Mouse (Mus musculus) hindbrain, embryonic 13.5 days (tissue): ENCODE data around the gene Rilpl1. TPM values are rescaled to one million over a fixed set of nuclear protein-coding genes. Genes with fewer than 3 reads are reported as not detected.
"Not testable (repeated sequence)": the region's sequence is repeated elsewhere in the genome, so short reads cannot be mapped to it uniquely, and the experiment has no call there.

Source experiments
- ATAC-seq: fragments of 200-750 bp; cut with Nextera tagmentation; 2 replicates; pipeline ENCODE4 v1.8.0; 2017; ENCODE audit warnings: moderate TSS enrichment; ENCODE audit not compliant: low FRiP score
- H3K27ac ChIP-seq: fragments of 300-500 bp; sonication (generic); 2 replicates; pipeline ENCODE4 v1.5.1; 2015; ENCODE audit warnings: inconsistent platforms, mild to moderate bottlenecking, moderate library complexity
- H3K27me3 ChIP-seq: fragments of 300-500 bp; sonication (generic); 2 replicates; pipeline ENCODE4 v1.6.1; 2015; ENCODE audit warnings: mild to moderate bottlenecking, inconsistent platforms
- H3K36me3 ChIP-seq: fragments of 300-500 bp; sonication (generic); 2 replicates; pipeline ENCODE4 v1.6.1; 2015; ENCODE audit warnings: mild to moderate bottlenecking, inconsistent platforms
- H3K4me1 ChIP-seq: fragments of 300-500 bp; sonication (generic); replicated peaks from 2 replicates; pipeline ENCODE4 v1.6.1; 2015; ENCODE audit warnings: inconsistent platforms
- H3K4me2 ChIP-seq: fragments of 300-500 bp; sonication (generic); 2 replicates; pipeline ENCODE4 v1.6.1; 2015; ENCODE audit warnings: inconsistent platforms, mild to moderate bottlenecking, moderate library complexity
- H3K4me3 ChIP-seq: fragments of 300-500 bp; sonication (generic); 2 replicates; pipeline ENCODE4 v1.5.1; 2015; ENCODE audit warnings: mild to moderate bottlenecking, inconsistent platforms
- H3K9ac ChIP-seq: fragments of 300-500 bp; sonication (generic); 2 replicates; pipeline ENCODE4 v1.6.1; 2015; ENCODE audit warnings: mild to moderate bottlenecking, inconsistent platforms
- H3K9me3 ChIP-seq: fragments of 300-500 bp; sonication (generic); 2 replicates; pipeline ENCODE4 v1.6.1; 2016; ENCODE audit warnings: inconsistent platforms
- WGBS: fragments of 180-500 bp; shearing (Covaris S2); methylation state at CpG from one replicate; pipeline ENCODE4 v1.1.7; 2015; 5-methylcytosine and 5-hydroxymethylcytosine counted together
- polyA plus RNA-seq: library from polyadenylated mRNA; unstranded; fragments of >200 nt; fragmentation: Nextera tagmentation; extraction: Ambion mirVana; gene quantifications from 2 replicates; pipeline ENCODE4 v1.2.1, GENCODE M21; 2015

The Rilpl1 gene
- 11.5 and 12.1 TPM in 2 replicates for polyA plus RNA-seq

GRCm38 (mm10) chr5:124530655-124531582 lies at the start of gene Rilpl1:
Gene Rilpl1 (minus strand): TSS chr5:124531391.
- Histone ChIP-seq H3K9ac (peak within 1 kb of the TSS; percentile 80), H3K27ac (peak within 1 kb of the TSS; percentile 78), H3K9me3 (no peaks in the 10 kb centered on the region), H3K27me3 (no peaks in the 10 kb centered on the region; the same call in 1 of the 2 replicates), H3K4me3 (peak within 1 kb of the TSS; percentile 71), H3K36me3 (no peaks in the 10 kb centered on the region), H3K4me2 (peak within 1 kb of the TSS; percentile 77), H3K4me1 (peaks cover 41% of the 10 kb centered on the region)
- peak; percentile 93 for ATAC-seq
- WGBS: under 1% methylated on average over 94 of the region's 96 CpGs

DNA sequence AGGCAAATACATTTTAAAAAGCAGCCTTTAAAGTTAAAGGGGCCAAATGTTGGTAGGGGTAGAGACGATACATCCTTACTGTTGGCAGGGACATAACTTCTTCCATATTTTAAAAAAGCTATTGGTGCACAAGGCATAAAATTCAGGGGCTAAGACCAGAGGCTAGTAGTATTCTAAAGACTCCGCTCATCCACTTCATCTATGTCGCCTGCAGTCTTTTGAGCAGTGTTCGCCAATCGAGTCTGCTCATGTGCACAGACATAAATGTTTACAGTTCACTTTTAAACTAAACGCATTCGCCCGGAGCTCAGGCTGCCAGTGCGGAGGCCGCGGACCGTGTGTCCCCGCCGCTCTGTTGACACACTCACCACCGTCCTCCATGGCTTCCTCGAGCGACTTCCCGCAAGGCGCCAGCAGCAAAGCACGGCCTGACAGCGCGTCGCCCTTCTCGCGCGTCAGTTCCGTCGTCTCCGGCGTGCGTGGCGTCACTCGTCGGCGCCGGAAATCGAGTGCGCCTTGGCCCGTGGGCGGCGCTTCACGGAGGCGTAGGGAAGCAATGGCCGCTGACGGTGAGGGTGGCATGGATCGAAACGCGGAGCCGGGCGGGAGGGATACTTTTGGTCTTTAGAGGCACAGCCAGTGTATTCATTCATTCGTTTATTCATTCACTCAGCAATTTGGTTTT lies 47.6 kb upstream of the Rilpl1 start, which contains the start of the genes Eif2b1 and Gtf2h3:
Gene Eif2b1 (minus strand): TSS at position 499 of the 685 bp plus-strand sequence.
Gene Gtf2h3 (plus strand): TSS at position 508 of the 685 bp plus-strand sequence.
- H3K4me1 ChIP-seq: peaks cover 32% of the 10 kb centered on the region
- H3K4me3 ChIP-seq: peak within 1 kb of the TSS; percentile 80
- 1% methylated on average over 51 of the region's 51 CpGs for WGBS
- peaks cover 49% of the 10 kb centered on the region for H3K36me3 ChIP-seq
- ATAC-seq: peak; percentile 90
- peak within 1 kb of the TSS; percentile 80 for H3K9ac ChIP-seq
- no peaks in the 10 kb centered on the region for H3K27me3 ChIP-seq
- H3K9me3 ChIP-seq: no peaks in the 10 kb centered on the region
- H3K27ac ChIP-seq: peak within 1 kb of the TSS; percentile 67; the same call in 1 of the 2 replicates
- peak within 1 kb of the TSS; percentile 89 for H3K4me2 ChIP-seq

DNA sequence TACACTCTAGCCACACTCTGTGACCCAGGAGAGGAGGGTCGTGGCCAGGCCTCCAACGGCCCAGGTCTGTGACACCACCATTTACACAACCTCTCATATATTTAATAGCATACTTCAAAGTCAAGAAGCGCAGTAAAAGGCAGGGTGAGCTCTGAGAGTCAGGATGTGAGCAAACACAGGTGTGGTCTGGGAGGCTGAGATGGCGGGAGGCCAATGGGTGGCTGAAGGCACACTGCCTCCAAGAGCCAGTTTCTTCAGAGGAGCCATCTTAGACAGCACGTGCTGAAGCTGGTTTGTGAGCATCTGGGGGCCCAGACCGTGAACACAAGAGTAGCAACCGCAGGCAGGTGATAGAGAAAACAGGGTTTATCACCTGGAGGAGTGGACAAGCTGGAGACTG lies 44.3 kb upstream of the Rilpl1 start:
- H3K36me3 ChIP-seq: peaks cover 67% of the 10 kb centered on the region
- WGBS: 95% methylated on average over 7 of the region's 7 CpGs
- no peaks in the 10 kb centered on the region for H3K9me3 ChIP-seq
- no peaks in the 10 kb centered on the region for H3K27me3 ChIP-seq
- no peak for ATAC-seq
- H3K4me1 ChIP-seq: peaks cover 26% of the 10 kb centered on the region
- H3K9ac ChIP-seq: no peak overlapping the region
- H3K4me2 ChIP-seq: no peak overlapping the region
- no peak overlapping the region for H3K27ac ChIP-seq
- no peak overlapping the region for H3K4me3 ChIP-seq

DNA sequence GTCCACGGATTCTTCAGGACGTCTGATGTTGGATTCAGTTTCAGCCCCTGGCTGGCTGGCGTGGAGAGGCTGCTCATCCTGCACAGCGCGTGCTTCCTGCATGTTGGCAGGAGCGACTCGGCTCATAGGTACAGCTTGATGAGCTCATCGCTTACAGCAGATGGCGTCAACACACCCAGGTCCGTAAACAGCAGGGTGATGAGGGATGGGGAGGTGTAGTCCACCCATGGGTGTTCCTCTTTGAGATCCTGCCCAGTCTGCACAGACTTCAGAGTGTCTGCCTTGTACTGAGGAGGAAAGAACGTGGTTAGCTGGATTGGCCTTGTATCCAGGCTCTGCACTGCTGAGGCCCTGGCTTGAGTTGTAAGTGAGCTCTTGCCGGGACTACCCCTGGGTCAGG lies 39.9 kb upstream of the Rilpl1 start:
- WGBS: 88% methylated on average over 12 of the region's 12 CpGs
- Histone ChIP-seq H3K4me1 (no peaks in the 10 kb centered on the region), H3K27me3 (no peaks in the 10 kb centered on the region), H3K9me3 (no peaks in the 10 kb centered on the region), H3K27ac (no peak overlapping the region), H3K4me2 (no peak overlapping the region), H3K9ac (no peak overlapping the region), H3K4me3 (no peak overlapping the region), H3K36me3 (peaks cover 98% of the 10 kb centered on the region)
- ATAC-seq: no peak

DNA sequence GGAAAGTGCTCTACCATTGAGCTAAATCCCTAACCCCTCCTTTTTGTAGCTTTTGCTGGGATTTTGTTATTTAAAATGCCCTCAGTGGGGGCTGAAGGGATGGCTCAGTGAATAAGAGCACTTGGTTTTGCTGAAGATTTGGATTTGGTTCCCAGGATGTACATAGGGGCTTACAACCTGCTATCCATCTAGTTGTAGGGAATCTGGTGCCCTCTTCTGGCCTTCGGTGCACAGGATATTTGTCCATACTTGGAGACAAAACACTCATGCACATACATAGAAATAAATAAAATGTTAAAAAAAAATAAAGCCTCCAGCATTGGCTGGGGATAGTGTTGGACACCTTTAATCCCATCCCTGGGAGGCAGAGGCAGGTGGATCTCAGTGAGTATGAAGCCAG lies 24.0 kb upstream of the Rilpl1 start:
- no peak for ATAC-seq
- 85% methylated on average over 1 of the region's 1 CpGs for WGBS
- peaks cover 59% of the 10 kb centered on the region for H3K36me3 ChIP-seq
- no peak overlapping the region for H3K4me3 ChIP-seq
- no peak overlapping the region for H3K9ac ChIP-seq
- no peak overlapping the region for H3K27ac ChIP-seq
- H3K9me3 ChIP-seq: no peaks in the 10 kb centered on the region
- peaks cover 18% of the 10 kb centered on the region for H3K4me1 ChIP-seq
- H3K27me3 ChIP-seq: no peaks in the 10 kb centered on the region
- no peak overlapping the region for H3K4me2 ChIP-seq

- H3K27ac ChIP-seq: no peak overlapping the region
- H3K4me3 ChIP-seq: peak overlapping the region; percentile 93
- H3K4me2 ChIP-seq: peak overlapping the region; percentile 80
- H3K9ac ChIP-seq: peak overlapping the region; percentile 89
- peaks cover 47% of the 10 kb centered on the region for H3K36me3 ChIP-seq
- H3K9me3 ChIP-seq: no peaks in the 10 kb centered on the region
- WGBS: 83% methylated on average over 6 of the region's 6 CpGs
- no peak for ATAC-seq
- H3K4me1 ChIP-seq: peaks cover 18% of the 10 kb centered on the region
- H3K27me3 ChIP-seq: no peaks in the 10 kb centered on the region
These were observed 22.4 kb upstream of the Rilpl1 start for GRCm38 (mm10) chr5:124553607-124554006.

DNA sequence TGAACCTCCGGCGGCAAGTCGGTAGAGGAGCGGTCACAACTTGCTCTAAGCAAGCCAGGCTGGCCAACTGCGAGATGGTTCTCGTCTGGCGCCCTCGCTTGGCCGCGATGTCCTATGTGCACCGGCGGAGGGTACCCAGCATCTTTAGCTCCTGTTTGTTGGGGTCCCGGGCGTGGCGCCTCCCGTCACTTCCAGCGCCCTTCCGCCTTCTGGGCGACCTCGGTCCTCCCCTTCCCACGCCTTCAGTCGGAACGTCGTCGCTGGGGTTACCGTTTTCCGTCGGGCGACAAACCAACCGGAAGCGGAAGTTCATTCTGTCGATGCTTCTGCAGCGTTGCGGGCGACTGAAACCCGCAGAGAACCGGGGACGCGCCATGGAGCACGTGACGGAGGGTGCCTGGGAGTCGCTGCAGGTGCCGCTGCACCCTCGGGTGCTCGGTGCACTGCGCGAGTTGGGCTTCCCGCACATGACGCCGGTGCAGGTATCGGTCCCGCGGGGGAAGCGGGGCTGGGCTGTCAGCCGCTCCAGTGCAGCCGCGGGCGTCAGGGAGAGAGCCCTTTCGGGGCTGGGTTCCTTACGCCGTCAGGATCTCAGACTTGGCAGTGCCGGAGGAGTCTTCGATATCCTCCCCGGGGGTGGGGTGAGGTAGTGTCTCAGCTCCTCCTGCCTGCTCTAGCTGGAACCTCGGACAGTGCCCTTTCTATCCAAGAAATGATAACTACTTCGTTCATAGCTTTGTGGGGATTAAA lies 21.5 kb upstream of the Rilpl1 start, which contains the start of gene Ddx55:
Gene Ddx55 (plus strand): TSS at position 307 of the 750 bp plus-strand sequence.
- WGBS: under 1% methylated on average over 63 of the region's 66 CpGs
- ATAC-seq: peak; percentile 92
- H3K27ac ChIP-seq: peak within 1 kb of the TSS; percentile 91
- H3K9me3 ChIP-seq: no peaks in the 10 kb centered on the region
- peaks cover 47% of the 10 kb centered on the region for H3K36me3 ChIP-seq
- H3K9ac ChIP-seq: peak within 1 kb of the TSS; percentile 89
- H3K27me3 ChIP-seq: no peaks in the 10 kb centered on the region
- peak within 1 kb of the TSS; percentile 80 for H3K4me2 ChIP-seq
- peak within 1 kb of the TSS; percentile 93 for H3K4me3 ChIP-seq
- peaks cover 18% of the 10 kb centered on the region for H3K4me1 ChIP-seq

GRCm38 (mm10) chr5:124552094-124552472 lies 20.9 kb upstream of the Rilpl1 start:
- Histone ChIP-seq H3K9me3 (no peaks in the 10 kb centered on the region), H3K27me3 (no peaks in the 10 kb centered on the region), H3K4me2 (peak overlapping the region; percentile 80), H3K4me3 (peak overlapping the region; percentile 93), H3K36me3 (peaks cover 48% of the 10 kb centered on the region), H3K9ac (peak overlapping the region; percentile 89), H3K4me1 (peaks cover 18% of the 10 kb centered on the region), H3K27ac (peak overlapping the region; percentile 91)
- ATAC-seq: peak; percentile 46; the same call in 1 of the 2 replicates
- WGBS: 16% methylated on average over 9 of the region's 9 CpGs

- Histone ChIP-seq H3K36me3 (peaks cover 48% of the 10 kb centered on the region), H3K9ac (peak overlapping the region; percentile 89; the same call in 1 of the 2 replicates), H3K27ac (peak overlapping the region; percentile 91; the same call in 1 of the 2 replicates), H3K4me1 (peaks cover 18% of the 10 kb centered on the region), H3K4me2 (peak overlapping the region; percentile 80), H3K4me3 (peak overlapping the region; percentile 93)
- 39% methylated on average over 5 of the region's 5 CpGs for WGBS
- not testable (repeated sequence) for H3K9me3 ChIP-seq, ATAC-seq, H3K27me3 ChIP-seq
These were observed 20.3 kb upstream of the Rilpl1 start for GRCm38 (mm10) chr5:124551349-124552093.

GRCm38 (mm10) chr5:124550737-124551136 lies 19.5 kb upstream of the Rilpl1 start:
- WGBS: 84% methylated on average over 4 of the region's 4 CpGs
- H3K27ac ChIP-seq, H3K4me3 ChIP-seq, H3K4me2 ChIP-seq, ATAC-seq, H3K9me3 ChIP-seq, H3K9ac ChIP-seq, H3K27me3 ChIP-seq: not testable (repeated sequence)
- Histone ChIP-seq H3K36me3 (peaks cover 48% of the 10 kb centered on the region), H3K4me1 (peaks cover 18% of the 10 kb centered on the region)

DNA sequence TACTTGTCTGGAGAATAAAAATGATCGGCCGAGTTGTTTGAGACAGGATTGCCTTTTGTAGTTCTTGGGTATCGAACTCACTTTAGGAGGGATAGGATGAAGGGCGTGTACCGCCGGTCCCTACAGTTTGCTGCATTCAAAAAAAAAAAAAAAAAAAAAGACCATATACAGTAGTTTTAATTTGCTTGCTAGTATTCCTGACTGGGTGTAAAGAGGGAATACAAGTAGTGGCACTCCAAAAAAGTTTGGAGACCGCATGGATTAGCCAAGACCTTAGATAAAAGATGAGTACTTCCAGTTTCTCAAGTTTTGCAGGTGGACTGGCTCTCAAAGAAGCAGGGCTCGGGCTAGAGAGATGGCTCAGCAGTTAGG lies 10.4 kb upstream of the Rilpl1 start:
- Histone ChIP-seq H3K4me3 (peak overlapping the region; percentile 93), H3K4me1 (peaks cover 22% of the 10 kb centered on the region), H3K27me3 (peaks cover 4% of the 10 kb centered on the region), H3K9me3 (no peaks in the 10 kb centered on the region), H3K27ac (peak overlapping the region; percentile 87; the same call in 1 of the 2 replicates), H3K36me3 (peaks cover 34% of the 10 kb centered on the region), H3K4me2 (peak overlapping the region; percentile 94), H3K9ac (peak overlapping the region; percentile 89)
- no peak for ATAC-seq
- WGBS: 16% methylated on average over 8 of the region's 8 CpGs
